Mouse (Mus musculus) ovary, postnatal 36 days (tissue): Measurements from ENCODE around the gene Atrnl1.
"Not testable (repeated sequence)": the region's sequence is repeated elsewhere in the genome, so short reads cannot be mapped to it uniquely, and the experiment has no call there.

Experiments
- DNase-seq: peaks from one replicate; pipeline ENCODE4 v3.0.0; 2022; ENCODE audit warnings: low spot score, mixed read lengths

Atrnl1 gene

DNA sequence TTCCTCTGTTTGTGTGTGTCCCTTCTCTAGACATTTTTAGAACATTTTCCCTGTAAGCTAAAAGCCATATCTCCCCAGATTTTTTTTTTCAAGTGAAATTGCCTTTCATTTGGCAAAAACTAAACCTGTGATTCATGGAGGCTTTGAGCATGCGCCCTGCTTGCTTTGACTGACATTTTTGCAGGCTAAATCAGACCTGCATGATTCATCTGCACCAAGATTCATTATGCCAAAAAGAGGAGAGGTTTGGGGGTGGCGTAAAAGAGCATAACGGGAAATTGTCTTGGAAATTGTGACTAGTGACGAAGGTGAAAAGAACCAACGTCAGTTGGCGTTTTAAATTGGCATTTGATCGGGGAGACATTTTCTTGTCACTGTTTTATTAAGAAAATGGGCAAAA lies 358.9 kb downstream of the Atrnl1 start:
- no peak for DNase-seq

DNA sequence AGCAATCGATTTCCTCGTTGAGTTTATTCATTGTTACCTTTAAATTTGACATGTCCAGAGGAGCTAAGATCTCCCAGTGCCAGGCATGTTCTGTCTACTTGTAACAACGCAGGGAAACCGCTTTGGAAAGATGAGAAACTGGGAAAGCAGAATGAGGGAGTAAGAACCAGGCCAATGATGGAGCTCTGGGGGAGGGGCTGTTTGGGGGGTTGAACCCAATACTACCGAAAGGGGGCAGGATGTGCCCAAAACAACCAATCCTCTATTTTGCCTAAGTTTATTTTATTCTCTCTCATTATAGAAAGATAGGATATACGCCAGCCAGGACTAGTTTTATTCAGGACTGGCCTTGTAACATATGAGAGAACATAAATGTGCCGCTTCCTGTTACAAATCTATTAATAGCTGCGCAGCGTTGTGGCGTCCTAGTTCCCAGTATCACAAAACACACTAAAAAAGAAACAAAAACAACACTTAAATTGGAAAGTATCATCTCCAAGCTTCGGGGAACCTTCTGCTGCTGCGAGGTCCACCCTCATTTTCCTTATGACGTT lies 359.6 kb downstream of the Atrnl1 start:
- DNase-seq = no peak

DNA sequence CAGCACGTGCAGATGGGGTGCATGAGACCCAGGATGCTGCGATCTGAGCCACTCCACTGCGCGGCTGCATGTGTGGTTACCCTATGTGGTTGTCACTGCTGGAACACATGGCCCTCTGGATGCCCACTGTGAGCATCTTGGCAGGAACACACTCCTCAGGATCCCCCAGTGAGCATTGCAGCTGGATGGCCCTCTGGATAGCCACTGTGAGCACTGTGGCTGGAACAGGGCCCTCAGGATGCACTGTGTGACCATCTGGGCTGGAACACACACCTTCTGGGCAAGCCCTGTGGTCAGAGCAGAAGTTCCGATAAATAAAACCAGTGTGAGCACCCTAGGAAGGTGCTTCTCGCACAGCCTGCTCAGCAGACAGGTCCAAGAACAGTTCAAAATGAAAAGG lies 364.4 kb downstream of the Atrnl1 start:
- no peak for DNase-seq

DNA sequence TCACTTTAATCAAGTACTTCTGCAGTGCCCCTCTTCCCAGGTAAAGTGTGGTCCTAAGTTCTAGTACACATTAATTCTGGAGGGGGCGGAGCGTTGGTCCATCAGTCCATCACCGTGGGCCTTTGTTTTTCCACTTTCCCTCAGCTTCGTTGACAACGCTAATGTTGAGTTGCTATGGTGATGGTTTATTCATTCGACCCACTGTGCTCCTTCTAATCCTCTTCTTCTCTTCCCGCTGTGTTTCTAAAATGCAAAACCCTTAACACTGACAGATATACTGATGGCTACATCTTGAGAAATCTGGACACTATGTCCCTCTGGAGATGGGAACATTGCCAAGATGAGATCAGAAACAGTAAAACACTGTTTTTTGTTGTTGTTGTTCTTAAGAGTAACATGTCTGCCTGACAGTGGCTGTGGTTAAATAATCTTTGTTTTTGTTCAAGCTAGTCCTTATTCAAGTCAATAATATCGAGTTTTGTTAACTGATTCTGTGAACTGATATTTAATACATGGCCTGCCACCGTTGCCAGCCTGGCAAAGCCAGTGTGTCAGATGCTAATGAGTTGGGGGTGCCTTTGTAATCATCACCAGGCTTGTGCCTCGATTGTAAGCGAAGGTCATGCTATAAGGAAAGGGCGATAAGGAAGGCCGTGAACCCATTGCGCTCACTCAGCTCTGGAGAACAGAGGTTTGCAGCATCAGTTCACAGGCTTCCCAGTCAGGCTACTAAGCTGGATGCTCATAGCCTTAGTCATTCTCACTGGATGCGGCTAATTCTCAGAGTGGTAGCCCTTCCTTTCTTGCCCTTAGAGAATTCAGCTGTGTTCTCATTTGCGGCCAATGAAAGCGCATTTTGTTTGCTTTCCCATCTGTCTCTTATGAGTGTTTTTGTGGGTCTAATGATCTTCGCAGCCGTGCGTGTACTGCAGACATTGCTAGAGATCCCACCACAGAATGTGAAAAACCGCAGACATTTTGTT lies 375.4 kb downstream of the Atrnl1 start:
- no peak for DNase-seq

DNA sequence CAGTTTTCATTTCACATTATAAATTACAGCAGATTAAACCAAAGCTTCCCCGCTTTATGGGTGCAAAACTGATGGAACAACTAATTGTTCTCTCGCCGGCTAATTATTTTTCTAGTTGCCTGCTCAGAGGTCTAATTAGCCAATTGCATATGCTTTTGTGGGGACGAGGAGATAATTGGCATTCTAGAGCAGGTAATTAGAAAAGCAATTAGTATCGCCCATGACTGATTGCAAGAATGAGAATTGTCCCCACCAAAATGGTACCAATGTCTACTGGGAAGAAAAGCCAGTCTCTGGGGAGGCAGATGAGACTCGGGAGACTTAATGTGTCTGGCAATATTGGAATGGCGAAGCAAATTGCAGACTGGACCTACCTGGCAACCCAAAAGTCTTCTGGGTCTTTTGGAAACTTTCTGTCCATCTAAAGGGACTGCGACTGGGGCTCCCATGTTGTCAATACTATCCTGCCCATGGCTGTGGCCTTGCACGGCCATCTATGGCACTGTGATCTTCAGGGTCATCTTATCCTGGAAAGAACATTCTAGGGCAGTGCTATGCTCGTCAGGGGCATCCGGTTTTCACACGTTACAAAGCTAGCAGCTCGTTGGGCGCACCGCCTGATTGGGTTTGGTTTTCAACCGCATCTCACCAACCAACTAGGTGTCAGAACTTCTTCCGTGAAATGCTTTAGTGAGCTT lies 377.0 kb downstream of the Atrnl1 start:
- DNase-seq = no peak

DNA sequence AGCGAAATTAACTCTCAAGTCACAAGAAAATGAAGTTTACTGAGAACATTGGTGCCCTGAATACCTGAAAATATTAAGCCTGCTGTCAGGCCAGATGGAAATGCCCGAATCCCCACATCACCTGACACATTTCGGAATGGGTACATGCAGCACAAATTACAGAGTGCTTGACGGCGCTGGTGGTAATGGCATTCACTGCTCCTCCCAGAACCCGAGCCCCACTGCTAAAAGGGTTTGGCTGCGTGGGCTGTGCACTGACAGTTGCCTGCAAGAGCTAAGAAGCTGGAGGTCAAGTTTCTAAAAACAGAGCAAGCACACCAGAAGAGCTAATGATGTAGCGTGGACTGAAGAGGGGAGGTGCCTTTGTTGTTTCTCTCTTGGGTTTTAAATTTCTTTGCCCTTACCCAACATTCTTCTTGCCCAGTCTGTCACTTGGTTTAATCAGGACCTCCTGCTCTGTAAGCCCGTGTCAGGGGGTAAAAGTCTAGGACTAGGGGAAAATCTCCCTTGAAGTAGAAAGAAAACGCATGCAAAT lies 377.8 kb downstream of the Atrnl1 start:
- no peak for DNase-seq

DNA sequence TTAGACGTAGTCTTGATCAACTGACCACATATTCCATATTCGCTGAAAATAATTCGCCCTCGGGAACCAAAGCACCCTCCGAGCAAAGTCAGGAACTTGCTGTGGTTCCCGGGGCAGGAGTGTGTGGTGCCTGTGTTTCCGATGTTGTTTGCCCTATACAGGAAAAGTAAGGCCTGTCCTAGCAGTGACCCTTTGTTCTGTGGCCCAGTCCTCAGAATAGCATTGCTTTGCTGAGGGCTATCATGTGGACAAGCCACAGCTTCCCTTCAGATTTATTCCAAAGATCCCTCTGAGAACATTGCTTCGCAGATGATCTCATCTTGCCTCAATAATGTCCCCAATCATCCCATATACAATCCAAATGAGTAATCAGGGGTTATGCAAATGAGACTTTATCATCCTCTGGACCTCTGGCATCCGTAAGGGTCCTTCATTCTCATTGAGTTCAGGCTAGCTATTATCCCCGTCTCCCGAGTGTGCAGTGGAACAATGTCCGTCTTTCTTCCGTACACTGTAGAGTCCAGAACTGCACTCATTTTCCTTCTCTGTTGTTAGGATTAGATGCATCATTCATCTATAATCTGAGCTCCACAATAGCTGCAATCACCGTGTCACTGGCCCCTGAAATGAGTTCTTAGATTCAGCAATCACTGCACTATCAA lies 380.4 kb downstream of the Atrnl1 start:
- no peak for DNase-seq

DNA sequence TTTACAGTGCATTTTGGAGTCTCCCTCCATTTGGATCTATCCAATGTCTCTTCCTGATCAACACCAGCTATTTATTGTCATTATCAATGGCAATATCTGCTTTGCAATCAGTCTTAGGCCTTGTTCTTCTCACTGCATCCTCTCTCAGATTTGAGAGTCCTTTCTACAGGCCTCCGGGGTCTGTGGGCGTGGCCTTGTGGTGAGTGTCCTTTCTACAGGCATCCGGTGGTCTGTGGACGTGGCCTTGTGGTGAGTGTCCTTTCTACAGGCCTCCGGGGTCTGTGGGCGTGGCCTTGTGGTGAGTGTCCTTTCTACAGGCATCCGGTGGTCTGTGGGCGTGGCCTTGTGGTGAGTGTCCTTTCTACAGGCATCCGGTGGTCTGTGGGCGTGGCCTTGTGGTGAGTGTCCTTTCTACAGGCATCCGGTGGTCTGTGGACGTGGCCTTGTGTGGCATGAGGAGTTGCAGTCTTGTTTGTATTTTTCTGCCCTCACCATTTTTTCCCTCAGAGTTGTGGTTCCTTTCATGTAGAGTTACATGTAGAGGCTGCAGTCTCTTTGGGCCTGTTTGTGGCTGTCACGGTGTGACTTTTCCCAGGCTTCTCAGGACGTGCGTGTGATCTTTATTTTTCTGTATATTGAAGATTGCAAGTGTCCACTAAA lies 383.5 kb downstream of the Atrnl1 start:
- DNase-seq = not testable (repeated sequence)

DNA sequence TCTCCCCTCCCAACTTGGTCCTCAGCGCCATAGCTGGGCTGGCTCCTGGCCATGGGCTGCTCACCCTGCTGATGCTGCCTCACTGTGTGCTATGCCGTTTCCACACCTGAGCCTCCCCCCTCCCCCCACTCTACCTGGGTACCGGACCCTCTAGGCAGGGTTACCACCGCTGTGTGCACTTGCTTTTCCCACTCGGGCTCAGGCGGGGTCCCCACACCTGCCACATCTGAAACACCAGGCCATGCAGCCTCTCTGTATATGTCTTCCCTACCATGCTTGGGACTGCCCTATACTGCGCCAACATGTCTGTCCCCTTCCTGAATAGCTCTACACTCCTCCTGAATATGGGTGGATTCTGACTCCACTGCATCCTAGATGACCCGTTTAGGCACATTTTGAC lies 384.2 kb downstream of the Atrnl1 start:
- DNase-seq = no peak

DNA sequence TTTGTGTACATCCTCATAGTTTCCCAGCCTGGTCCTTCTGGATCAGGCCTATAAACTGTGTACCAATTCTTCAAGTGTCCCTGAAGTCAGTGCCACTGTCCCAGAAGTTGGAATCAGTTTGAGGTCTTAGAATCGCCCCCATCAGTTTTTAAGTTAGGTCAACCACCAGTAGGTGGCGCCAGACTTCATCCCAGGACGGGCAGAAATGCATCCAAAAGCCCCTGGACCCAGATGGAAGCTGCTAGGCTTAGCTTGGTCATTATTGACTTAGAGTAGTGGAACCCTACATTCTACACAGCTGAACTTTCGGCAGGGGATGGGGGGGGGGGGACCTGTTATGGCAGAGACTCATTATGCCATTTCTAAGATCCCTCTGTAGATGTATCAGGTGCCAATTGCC lies 387.1 kb downstream of the Atrnl1 start:
- no peak for DNase-seq

DNA sequence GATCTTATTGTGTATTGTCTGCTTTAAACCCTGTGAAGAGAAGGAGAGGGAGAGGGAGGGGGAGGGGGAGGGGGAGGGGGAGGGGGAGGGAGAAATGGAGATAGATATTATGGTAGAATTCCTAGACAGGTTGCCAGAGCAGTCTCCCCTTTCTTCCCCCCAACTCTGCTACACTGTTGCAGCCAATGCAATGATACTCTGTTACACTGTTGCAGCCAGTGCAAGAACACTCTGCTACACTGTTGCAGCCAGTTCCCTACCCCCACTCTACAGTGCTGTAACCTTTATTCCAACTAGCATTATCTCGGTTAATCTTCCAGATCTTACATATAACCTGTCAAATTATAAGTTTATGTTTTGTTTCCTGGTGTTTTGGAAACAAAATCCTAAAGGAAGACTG lies 400.8 kb downstream of the Atrnl1 start:
- no peak for DNase-seq

DNA sequence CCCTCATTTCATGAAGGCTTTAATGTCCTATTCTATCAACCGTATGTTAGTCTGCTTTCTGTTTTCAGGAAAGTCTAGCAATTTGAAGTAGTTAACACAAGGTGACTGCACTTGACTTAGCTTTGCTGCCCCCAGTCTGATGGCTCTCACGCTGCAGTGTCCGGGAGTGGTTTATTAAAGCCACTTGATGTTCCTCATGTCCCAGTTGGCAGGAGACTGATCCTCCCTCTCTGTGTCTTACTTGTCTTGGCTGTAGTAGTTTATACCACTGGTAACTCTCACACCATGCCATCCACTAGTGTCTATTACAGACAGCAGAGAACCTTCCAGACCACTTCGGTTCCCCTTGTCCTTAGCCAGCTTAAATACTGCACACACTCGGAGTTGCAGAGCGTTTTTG lies 404.9 kb downstream of the Atrnl1 start:
- DNase-seq = no peak

DNA sequence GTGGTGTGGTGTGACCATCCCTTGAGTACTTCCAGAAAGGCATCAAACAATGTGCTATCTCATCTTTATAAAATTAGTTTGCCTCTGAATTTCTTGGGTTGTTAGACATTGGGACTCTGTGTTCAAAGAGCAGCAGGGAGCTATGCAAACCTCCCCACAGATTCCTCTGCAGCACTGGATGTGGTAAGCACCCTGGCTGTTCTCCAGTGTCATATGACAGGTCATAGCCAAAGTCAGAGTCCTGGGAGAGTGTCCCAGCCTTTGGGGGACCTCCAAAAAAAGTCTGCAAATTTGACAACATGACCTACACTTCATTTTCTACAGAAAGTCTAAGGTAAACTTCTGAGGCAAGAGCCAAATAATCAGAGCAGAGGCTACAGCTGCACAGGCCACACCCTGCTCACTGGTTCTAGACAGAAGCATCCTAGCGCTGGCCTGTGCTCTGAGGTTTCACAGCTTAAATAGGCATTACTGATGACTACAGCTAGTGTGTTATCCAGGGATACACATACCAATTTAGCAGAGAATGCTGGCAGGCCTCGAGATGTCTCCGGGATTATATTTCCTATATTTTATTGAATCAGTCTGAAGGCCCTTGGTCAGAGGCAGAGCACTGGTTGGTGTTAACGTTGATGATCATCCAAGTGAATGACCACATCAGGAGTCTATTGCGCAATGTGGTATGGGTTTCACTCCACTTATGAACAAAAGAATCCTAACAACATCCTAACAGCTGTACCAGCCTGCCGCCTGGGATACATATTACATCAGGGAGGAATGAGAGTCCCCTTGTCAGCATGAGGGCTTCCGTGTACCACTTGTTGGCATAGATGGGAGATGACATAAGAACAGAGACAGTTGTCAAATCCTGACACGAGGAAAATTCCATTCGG lies 406.0 kb downstream of the Atrnl1 start:
- no peak for DNase-seq

DNA sequence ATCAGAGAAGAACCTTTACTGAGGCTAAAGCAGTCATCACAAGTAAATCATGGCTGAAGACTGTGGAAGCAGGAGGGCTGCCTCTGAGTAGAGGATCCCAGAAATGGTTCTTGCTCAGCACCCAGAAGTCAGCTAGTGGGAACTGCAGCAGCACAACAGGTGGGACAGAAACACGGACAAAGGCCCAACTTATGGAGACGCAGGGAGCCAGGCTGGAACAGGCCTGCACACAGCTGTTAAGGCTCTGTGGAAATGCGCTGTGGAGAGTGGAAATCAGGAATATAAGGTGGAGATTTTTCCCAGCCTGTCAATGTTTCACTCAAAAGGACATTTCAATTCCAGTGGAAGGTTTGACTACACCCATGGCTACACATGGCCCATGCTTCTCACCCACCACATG lies 406.6 kb downstream of the Atrnl1 start:
- DNase-seq = no peak

DNA sequence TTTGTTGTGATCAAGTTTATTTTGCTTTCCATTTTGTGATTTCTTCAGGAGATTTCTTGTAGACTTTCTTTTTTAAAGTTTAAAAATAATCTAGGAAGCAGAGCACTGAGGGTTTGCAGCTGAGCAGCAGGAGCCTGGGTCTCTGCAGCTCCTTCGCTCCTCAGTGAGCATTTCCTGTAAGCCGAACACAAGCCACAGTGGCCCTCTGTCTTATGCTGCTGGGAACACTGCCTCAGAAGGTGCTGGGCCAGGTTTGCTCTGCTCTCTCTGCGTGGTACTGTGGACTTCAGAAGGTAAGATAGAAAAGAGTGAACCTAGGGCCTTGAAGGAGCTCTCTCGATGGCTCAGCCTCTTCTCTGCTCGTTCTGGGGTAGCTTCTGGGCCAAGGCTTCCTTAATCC lies 407.9 kb downstream of the Atrnl1 start:
- no peak for DNase-seq

DNA sequence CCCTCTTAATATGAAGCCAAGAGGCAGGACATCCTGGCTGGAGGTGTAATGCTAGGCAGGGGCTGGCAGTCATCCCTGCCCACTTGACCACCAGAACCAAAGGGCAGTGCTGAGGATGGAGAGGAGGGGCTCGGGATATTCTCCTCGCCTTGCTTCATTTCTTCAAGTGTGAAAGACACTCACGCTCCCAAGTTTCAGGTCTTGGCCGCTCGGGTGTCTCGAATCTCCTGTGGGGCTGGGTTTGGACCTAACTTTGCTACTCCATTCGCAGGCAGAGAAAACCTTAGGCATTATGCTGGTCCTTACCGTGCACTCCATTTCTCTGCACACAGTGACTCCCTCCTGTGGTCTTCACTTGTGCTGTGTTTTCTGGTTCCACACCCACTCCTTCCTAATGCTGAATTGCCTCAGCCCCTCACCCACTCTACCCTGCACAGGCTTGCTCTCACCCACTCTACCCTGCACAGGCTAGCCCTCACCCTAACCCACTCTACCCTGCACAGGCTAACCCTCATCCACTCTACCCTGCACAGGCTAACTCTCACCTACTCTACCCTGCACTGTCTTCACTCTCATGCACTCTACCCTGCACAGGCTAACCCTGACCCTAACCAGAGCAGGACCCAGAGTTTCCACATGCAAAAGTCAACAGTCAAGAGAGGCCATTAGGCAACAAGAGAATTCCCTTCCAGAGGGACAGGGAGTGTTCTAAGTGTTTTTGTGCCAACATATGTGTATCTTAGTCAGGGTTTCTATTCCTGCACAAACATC lies 410.9 kb downstream of the Atrnl1 start:
- no peak for DNase-seq

DNA sequence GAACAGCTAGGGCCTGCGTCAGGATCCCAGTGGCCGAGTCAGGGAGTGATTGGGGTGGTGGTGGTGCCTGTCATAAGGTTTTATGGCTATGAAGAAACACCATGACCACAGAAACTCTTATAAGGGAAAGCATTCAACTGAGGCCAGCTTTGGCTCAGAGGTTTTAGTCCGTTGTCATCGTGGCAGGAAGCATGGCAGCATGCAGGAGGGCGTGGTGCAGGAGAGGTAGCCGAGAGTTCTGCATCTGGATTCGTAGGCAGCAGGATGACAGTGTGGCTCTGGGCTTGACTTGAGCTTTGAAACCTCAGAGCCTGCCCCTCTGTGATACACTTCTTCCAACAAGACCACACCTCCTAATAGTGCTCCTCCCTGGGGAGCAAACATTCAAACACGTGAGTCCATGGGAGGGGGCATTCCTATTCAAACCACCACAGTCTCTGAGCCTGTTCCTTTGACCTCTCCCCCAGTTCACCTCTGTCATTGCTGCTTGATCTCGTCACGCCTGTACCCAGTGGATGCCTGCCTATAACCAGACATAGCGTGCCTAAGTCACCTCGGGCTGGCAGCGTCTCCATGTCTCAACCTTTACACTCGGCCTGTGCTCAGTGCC lies 412.5 kb downstream of the Atrnl1 start:
- DNase-seq = no peak

DNA sequence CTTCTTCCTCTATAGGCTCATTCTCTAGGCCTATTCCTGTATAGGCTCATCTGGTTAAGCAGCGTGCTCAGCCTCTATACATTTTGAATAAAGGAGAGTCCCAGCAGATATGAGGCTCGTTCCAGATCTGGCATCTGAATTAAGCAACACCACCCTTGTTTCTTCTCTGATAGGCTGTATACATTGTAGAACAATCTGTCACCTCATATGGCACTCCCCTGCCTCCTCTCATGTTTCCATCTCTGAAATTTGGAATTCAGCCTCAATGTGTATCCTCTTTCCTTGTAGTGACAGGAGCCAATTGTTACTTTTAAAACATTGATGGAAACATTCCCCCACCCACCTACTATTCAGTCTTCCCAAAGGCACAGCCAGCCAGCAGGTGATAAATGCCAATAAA lies 414.2 kb downstream of the Atrnl1 start:
- no peak for DNase-seq

DNA sequence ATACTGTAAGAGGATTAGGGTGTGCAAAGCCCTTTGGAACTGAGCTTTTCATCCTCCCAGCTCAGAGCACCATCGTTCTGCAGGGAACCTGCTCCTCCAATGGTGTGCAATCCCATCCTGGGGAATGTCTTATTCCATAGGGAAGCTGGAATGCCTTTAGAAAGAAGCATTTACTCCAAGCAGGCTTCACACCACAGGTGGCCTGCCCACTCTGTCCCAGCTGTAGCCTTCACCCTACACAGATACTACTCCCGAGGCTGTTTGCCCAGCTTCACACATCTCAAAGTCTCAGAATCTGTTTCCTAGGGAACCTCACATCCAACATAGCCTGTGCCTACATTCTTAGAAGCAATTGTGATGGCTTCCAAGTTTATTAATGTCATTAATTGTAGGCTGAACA lies 418.8 kb downstream of the Atrnl1 start:
- no peak for DNase-seq
